Mouse (Mus musculus): ENCODE measurements around the gene Bcam. TPM values are rescaled to one million over a fixed set of nuclear protein-coding genes. Genes with fewer than 3 reads are reported as not detected.

The Bcam gene
- polyA plus RNA-seq, 1 experiment from 2014 or later, result 22.1 TPM

GRCm38 (mm10) chr7:19779903-19780302 is 9.1 kb upstream of the Bcam start:
- Histone ChIP-seq H3K4me1 (replicated peaks; ENCODE audit: control insufficient read depth, insufficient read depth, low read length) (no peaks in the 10 kb centered on the region), H3K9me3 (ENCODE audit: control insufficient read depth, low read length) (no peaks in the 10 kb centered on the region), H3K9ac (ENCODE audit: low read depth, low read length) (no peak overlapping the region), H3K27me3 (ENCODE audit: control insufficient read depth, insufficient read depth, low read length) (no peaks in the 10 kb centered on the region), H3K36me3 (ENCODE audit: control insufficient read depth, insufficient read depth, low read length) (no peaks in the 10 kb centered on the region), H3K4me2 (replicated peaks; ENCODE audit: low read depth, low read length) (no peak overlapping the region), H3K27ac (ENCODE audit: low read depth, low read length) (no peak overlapping the region), H3K4me3 (ENCODE audit: low read depth, low read length) (no peak overlapping the region)
- WGBS, result 84% methylated on average over 4 of the region's 4 CpGs
- ATAC-seq (ENCODE audit: low FRiP score) (no peak), DNase-seq (ENCODE audit: low spot score) (no peak)

DNA sequence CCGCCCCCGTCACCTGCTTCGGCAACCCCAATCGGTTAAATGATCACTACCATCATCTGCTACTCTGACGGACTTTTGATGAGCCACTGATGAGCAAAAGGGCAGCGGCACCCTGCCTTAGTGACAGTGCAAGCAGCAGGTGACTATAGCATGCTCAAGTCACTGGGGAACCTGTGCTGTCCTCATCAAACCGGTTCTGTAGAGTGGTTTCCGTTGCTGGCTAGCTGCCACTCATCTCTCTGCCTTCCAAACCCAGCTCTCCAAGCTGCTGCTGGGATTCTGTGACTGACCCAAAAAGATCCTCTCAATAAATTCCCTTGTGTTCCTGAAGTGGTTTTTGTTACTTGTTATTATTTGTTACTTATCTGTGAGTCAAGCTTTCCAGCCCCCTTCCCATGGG is 7.8 kb upstream of the Bcam start:
- H3K36me3 ChIP-seq (ENCODE audit: control insufficient read depth, insufficient read depth, low read length), result no peaks in the 10 kb centered on the region
- no peaks in the 10 kb centered on the region for H3K27me3 ChIP-seq (ENCODE audit: control insufficient read depth, insufficient read depth, low read length)
- H3K27ac ChIP-seq (ENCODE audit: low read depth, low read length), result no peak overlapping the region
- H3K4me2 ChIP-seq (replicated peaks; ENCODE audit: low read depth, low read length), result no peak overlapping the region
- H3K9me3 ChIP-seq (ENCODE audit: control insufficient read depth, low read length), result no peaks in the 10 kb centered on the region
- no peak for DNase-seq (ENCODE audit: low spot score)
- H3K4me1 ChIP-seq (replicated peaks; ENCODE audit: control insufficient read depth, insufficient read depth, low read length), result no peaks in the 10 kb centered on the region
- H3K4me3 ChIP-seq (ENCODE audit: low read depth, low read length), result no peak overlapping the region
- ATAC-seq (ENCODE audit: low FRiP score), result no peak
- WGBS, result 86% methylated on average over 8 of the region's 8 CpGs
- no peak overlapping the region for H3K9ac ChIP-seq (ENCODE audit: low read depth, low read length)

- Histone ChIP-seq H3K27ac (ENCODE audit: low read depth, low read length) (no peak overlapping the region), H3K9me3 (ENCODE audit: control insufficient read depth, low read length) (no peaks in the 10 kb centered on the region), H3K9ac (ENCODE audit: low read depth, low read length) (no peak overlapping the region), H3K4me3 (ENCODE audit: low read depth, low read length) (no peak overlapping the region), H3K4me1 (replicated peaks; ENCODE audit: control insufficient read depth, insufficient read depth, low read length) (no peaks in the 10 kb centered on the region), H3K36me3 (ENCODE audit: control insufficient read depth, insufficient read depth, low read length) (no peaks in the 10 kb centered on the region), H3K27me3 (ENCODE audit: control insufficient read depth, insufficient read depth, low read length) (no peaks in the 10 kb centered on the region), H3K4me2 (replicated peaks; ENCODE audit: low read depth, low read length) (no peak overlapping the region)
- no peak for DNase-seq (ENCODE audit: low spot score)
- no peak for ATAC-seq (ENCODE audit: low FRiP score)
- WGBS, result 90% methylated on average over 11 of the region's 11 CpGs
These were observed 6.4 kb upstream of the Bcam start for GRCm38 (mm10) chr7:19777049-19777723.

GRCm38 (mm10) chr7:19771682-19772081 is 866 bp upstream of the Bcam start:
- H3K27ac ChIP-seq (ENCODE audit: low read depth, low read length), result no peak overlapping the region
- ATAC-seq (ENCODE audit: low FRiP score) (no peak), DNase-seq (ENCODE audit: low spot score) (no peak)
- no peaks in the 10 kb centered on the region for H3K9me3 ChIP-seq (ENCODE audit: control insufficient read depth, low read length)
- WGBS, result 56% methylated on average over 4 of the region's 4 CpGs
- no peak overlapping the region for H3K4me3 ChIP-seq (ENCODE audit: low read depth, low read length)
- H3K4me2 ChIP-seq (replicated peaks; ENCODE audit: low read depth, low read length), result no peak overlapping the region
- H3K9ac ChIP-seq (ENCODE audit: low read depth, low read length), result no peak overlapping the region
- peaks cover 6% of the 10 kb centered on the region for H3K4me1 ChIP-seq (replicated peaks; ENCODE audit: control insufficient read depth, insufficient read depth, low read length)
- H3K36me3 ChIP-seq (ENCODE audit: control insufficient read depth, insufficient read depth, low read length), result no peaks in the 10 kb centered on the region
- peaks cover 18% of the 10 kb centered on the region for H3K27me3 ChIP-seq (ENCODE audit: control insufficient read depth, insufficient read depth, low read length)

GRCm38 (mm10) chr7:19770375-19770754 is 451 bp downstream of the Bcam start:
- 0% methylated on average over 22 of the region's 28 CpGs for WGBS
- H3K4me1 ChIP-seq (replicated peaks; ENCODE audit: control insufficient read depth, insufficient read depth, low read length), result peaks cover 6% of the 10 kb centered on the region
- 0 out of 2 replicates have a peak overlapping the region, but pooled peaks have one; percentile 30 for H3K27ac ChIP-seq (ENCODE audit: low read depth, low read length)
- peak overlapping the region; percentile 32 for H3K4me3 ChIP-seq (ENCODE audit: low read depth, low read length)
- H3K4me2 ChIP-seq (replicated peaks; ENCODE audit: low read depth, low read length), result peak overlapping the region; percentile 72
- DNase-seq (ENCODE audit: low spot score) (peak; percentile 87), ATAC-seq (ENCODE audit: low FRiP score) (peak; percentile 86)
- H3K27me3 ChIP-seq (ENCODE audit: control insufficient read depth, insufficient read depth, low read length), result peaks cover 18% of the 10 kb centered on the region
- H3K36me3 ChIP-seq (ENCODE audit: control insufficient read depth, insufficient read depth, low read length), result no peaks in the 10 kb centered on the region
- no peaks in the 10 kb centered on the region for H3K9me3 ChIP-seq (ENCODE audit: control insufficient read depth, low read length)
- H3K9ac ChIP-seq (ENCODE audit: low read depth, low read length), result peak overlapping the region; percentile 57

- Histone ChIP-seq H3K4me2 (replicated peaks; ENCODE audit: low read depth, low read length) (peak overlapping the region; percentile 72), H3K4me1 (replicated peaks; ENCODE audit: control insufficient read depth, insufficient read depth, low read length) (peaks cover 6% of the 10 kb centered on the region), H3K36me3 (ENCODE audit: control insufficient read depth, insufficient read depth, low read length) (no peaks in the 10 kb centered on the region), H3K9me3 (ENCODE audit: control insufficient read depth, low read length) (no peaks in the 10 kb centered on the region), H3K27me3 (ENCODE audit: control insufficient read depth, insufficient read depth, low read length) (peaks cover 18% of the 10 kb centered on the region), H3K27ac (ENCODE audit: low read depth, low read length) (no peak overlapping the region), H3K9ac (ENCODE audit: low read depth, low read length) (peak overlapping the region; percentile 57), H3K4me3 (ENCODE audit: low read depth, low read length) (peak overlapping the region; percentile 32)
- ATAC-seq (ENCODE audit: low FRiP score) (0 out of 2 replicates have a peak, but pooled peaks have one; percentile 10), DNase-seq (ENCODE audit: low spot score) (no peak)
- WGBS, result 7% methylated on average over 16 of the region's 16 CpGs
These were observed 1.1 kb downstream of the Bcam start for GRCm38 (mm10) chr7:19769434-19770374.

DNA sequence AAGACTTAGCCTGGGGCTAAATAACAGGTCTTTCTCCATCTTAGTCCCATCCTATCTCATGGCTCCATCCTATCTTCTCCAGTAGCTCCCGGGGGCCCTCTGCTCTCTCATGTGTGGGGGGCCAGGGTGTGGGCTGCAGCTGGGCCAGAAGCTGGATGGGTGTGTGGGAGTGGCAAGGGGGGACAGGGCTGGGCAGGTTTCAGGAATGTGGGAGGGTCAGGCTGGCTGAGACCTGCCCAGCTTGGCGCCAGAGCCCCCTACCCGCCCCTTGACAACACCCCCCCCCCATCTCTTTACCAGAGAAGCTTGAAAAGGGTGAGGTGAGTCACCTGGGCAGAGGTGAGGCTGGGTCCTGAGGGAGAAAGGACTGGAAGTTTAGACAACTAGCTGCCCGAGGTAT is 1.8 kb downstream of the Bcam start:
- ATAC-seq (ENCODE audit: low FRiP score), result no peak
- H3K27me3 ChIP-seq (ENCODE audit: control insufficient read depth, insufficient read depth, low read length), result peaks cover 18% of the 10 kb centered on the region
- H3K4me1 ChIP-seq (replicated peaks; ENCODE audit: control insufficient read depth, insufficient read depth, low read length), result peaks cover 6% of the 10 kb centered on the region
- H3K4me3 ChIP-seq (ENCODE audit: low read depth, low read length), result no peak overlapping the region
- no peaks in the 10 kb centered on the region for H3K36me3 ChIP-seq (ENCODE audit: control insufficient read depth, insufficient read depth, low read length)
- H3K9me3 ChIP-seq (ENCODE audit: control insufficient read depth, low read length), result no peaks in the 10 kb centered on the region
- no peak for DNase-seq (ENCODE audit: low spot score)
- no peak overlapping the region for H3K4me2 ChIP-seq (replicated peaks; ENCODE audit: low read depth, low read length)
- no peak overlapping the region for H3K27ac ChIP-seq (ENCODE audit: low read depth, low read length)
- no peak overlapping the region for H3K9ac ChIP-seq (ENCODE audit: low read depth, low read length)
- WGBS, result 23% methylated on average over 4 of the region's 4 CpGs

DNA sequence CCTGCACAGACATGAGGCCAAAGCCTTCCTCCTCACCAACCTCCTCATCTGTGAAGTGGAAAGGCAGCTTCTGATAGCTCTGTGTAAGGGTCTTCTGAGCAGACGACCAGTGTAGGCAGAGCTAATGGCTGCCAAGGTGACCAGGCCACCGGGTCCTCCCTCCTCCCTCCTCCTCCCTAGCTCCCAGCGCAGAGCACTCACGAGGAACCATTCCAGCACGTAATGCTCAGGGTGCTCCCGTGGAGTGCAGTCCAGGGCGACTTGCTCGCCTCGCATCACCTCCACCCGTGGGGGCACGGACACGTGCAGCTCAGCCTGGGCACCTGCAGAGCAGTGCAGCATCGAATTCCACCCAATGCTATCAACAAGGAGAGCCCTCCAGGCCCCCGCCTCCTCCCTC is 2.6 kb downstream of the Bcam start:
- no peak overlapping the region for H3K4me2 ChIP-seq (replicated peaks; ENCODE audit: low read depth, low read length)
- no peak overlapping the region for H3K9ac ChIP-seq (ENCODE audit: low read depth, low read length)
- ATAC-seq (ENCODE audit: low FRiP score) (no peak), DNase-seq (ENCODE audit: low spot score) (no peak)
- peaks cover 18% of the 10 kb centered on the region for H3K27me3 ChIP-seq (ENCODE audit: control insufficient read depth, insufficient read depth, low read length)
- no peak overlapping the region for H3K27ac ChIP-seq (ENCODE audit: low read depth, low read length)
- no peak overlapping the region for H3K4me3 ChIP-seq (ENCODE audit: low read depth, low read length)
- no peaks in the 10 kb centered on the region for H3K9me3 ChIP-seq (ENCODE audit: control insufficient read depth, low read length)
- H3K36me3 ChIP-seq (ENCODE audit: control insufficient read depth, insufficient read depth, low read length), result no peaks in the 10 kb centered on the region
- WGBS, result 67% methylated on average over 13 of the region's 14 CpGs
- peaks cover 6% of the 10 kb centered on the region for H3K4me1 ChIP-seq (replicated peaks; ENCODE audit: control insufficient read depth, insufficient read depth, low read length)
